Mouse (Mus musculus): ENCODE measurements around the gene Olfr1443.

GRCm38 (mm10) chr19:12731950-12732349 lies 54.0 kb downstream of the Olfr1443 start:
- no peak for TF ChIP-seq CTCF (IDR thresholded peaks at IDR 0.05; ENCODE audit: extremely low read depth, insufficient read length, insufficient replicate concordance, low read depth, low read length)
- TF ChIP-seq POLR2A (IDR thresholded peaks at IDR 0.05; ENCODE audit: low read depth, low read length): no peak
